Mouse (Mus musculus) forebrain, embryonic 12.5 days (tissue): ENCODE data around the gene Nod1. TPM values are rescaled to one million over a fixed set of nuclear protein-coding genes. Genes with fewer than 3 reads are reported as not detected.

ENCODE experiments used
- polyA plus RNA-seq: library from polyadenylated mRNA; unstranded; fragments of >200 nt; fragmentation: Nextera tagmentation; extraction: Ambion mirVana; gene quantifications from 2 replicates; pipeline ENCODE4 v1.2.1, GENCODE M21; 2016

Nod1 gene
- polyA plus RNA-seq, 1 experiment from 2014 or later = 2.0 TPM

Other genes with a start within 250 kb of the Nod1 start
- gene Znrf2, start 155.7 kb downstream of the Nod1 start, polyA plus RNA-seq = 5.4 and 5.6 TPM in 2 replicates
- gene Ggct, start 20.3 kb upstream of the Nod1 start, polyA plus RNA-seq = 9.3 and 9.4 TPM in 2 replicates
- gene Gars, start 65.4 kb upstream of the Nod1 start, polyA plus RNA-seq = 203 and 207 TPM in 2 replicates
- 0.33 and 0.44 TPM in 2 replicates for gene Crhr2, start 160.4 kb upstream of the Nod1 start, polyA plus RNA-seq
- gene Inmt, start 202.4 kb upstream of the Nod1 start, polyA plus RNA-seq = 0.59 and 0.92 TPM in 2 replicates
- 16.8 and 20.6 TPM in 2 replicates for gene Mindy4, start 230.8 kb upstream of the Nod1 start, polyA plus RNA-seq